Mouse (Mus musculus) liver, embryonic 13.5 days (tissue): ENCODE data around the gene Sidt1. TPM values are rescaled to one million over a fixed set of nuclear protein-coding genes. Genes with fewer than 3 reads are reported as not detected.

ENCODE experiments used
- ATAC-seq: fragments of 200-750 bp; cut with Nextera tagmentation; 2 replicates; pipeline ENCODE4 v1.8.0; 2017; ENCODE audit warnings: low read depth, mild to moderate bottlenecking, moderate number of reproducible peaks, moderate library complexity
- DNase-seq: peaks from one replicate; pipeline ENCODE4 v3.0.0; 2022
- H3K27ac ChIP-seq: fragments of 300-500 bp; sonication (generic); 2 replicates; pipeline ENCODE4 v1.5.1; 2015; ENCODE audit warnings: moderate library complexity, mild to moderate bottlenecking, inconsistent platforms
- H3K27me3 ChIP-seq: fragments of 300-500 bp; sonication (generic); 2 replicates; pipeline ENCODE4 v1.6.1; 2015; ENCODE audit warnings: mild to moderate bottlenecking, inconsistent platforms
- H3K36me3 ChIP-seq: fragments of 300-500 bp; sonication (generic); 2 replicates; pipeline ENCODE4 v1.6.1; 2015; ENCODE audit warnings: mild to moderate bottlenecking, inconsistent platforms
- H3K4me1 ChIP-seq: fragments of 300-500 bp; sonication (generic); replicated peaks from 2 replicates; pipeline ENCODE4 v1.6.1; 2015; ENCODE audit warnings: inconsistent platforms
- H3K4me2 ChIP-seq: fragments of 300-500 bp; sonication (generic); 2 replicates; pipeline ENCODE4 v1.6.1; 2015; ENCODE audit warnings: inconsistent platforms, mild to moderate bottlenecking, moderate library complexity
- H3K4me3 ChIP-seq: fragments of 300-500 bp; sonication (generic); replicated peaks from 2 replicates; pipeline ENCODE4 v1.5.1; 2015; ENCODE audit warnings: mild to moderate bottlenecking, inconsistent platforms
- H3K9ac ChIP-seq: fragments of 300-500 bp; sonication (generic); 2 replicates; pipeline ENCODE4 v1.6.1; 2015; ENCODE audit warnings: mild to moderate bottlenecking, inconsistent platforms
- H3K9me3 ChIP-seq: fragments of 300-500 bp; sonication (generic); replicated peaks from 2 replicates; pipeline ENCODE4 v1.6.1; 2016; ENCODE audit warnings: inconsistent platforms
- whole genome bisulfite sequencing: fragments of 180-500 bp; shearing (Covaris S2); methylation state at CpG from one replicate; pipeline ENCODE4 v1.1.7; 2015; ENCODE audit not compliant: insufficient replicate concordance; 5-methylcytosine and 5-hydroxymethylcytosine counted together
- polyA plus RNA-seq: library from polyadenylated mRNA; unstranded; fragments of >200 nt; fragmentation: Nextera tagmentation; extraction: Ambion mirVana; gene quantifications from 2 replicates; pipeline ENCODE4 v1.2.1, GENCODE M21; 2015

Sidt1 gene
- polyA plus RNA-seq, 1 experiment from 2014 or later, result 0.06 TPM

DNA sequence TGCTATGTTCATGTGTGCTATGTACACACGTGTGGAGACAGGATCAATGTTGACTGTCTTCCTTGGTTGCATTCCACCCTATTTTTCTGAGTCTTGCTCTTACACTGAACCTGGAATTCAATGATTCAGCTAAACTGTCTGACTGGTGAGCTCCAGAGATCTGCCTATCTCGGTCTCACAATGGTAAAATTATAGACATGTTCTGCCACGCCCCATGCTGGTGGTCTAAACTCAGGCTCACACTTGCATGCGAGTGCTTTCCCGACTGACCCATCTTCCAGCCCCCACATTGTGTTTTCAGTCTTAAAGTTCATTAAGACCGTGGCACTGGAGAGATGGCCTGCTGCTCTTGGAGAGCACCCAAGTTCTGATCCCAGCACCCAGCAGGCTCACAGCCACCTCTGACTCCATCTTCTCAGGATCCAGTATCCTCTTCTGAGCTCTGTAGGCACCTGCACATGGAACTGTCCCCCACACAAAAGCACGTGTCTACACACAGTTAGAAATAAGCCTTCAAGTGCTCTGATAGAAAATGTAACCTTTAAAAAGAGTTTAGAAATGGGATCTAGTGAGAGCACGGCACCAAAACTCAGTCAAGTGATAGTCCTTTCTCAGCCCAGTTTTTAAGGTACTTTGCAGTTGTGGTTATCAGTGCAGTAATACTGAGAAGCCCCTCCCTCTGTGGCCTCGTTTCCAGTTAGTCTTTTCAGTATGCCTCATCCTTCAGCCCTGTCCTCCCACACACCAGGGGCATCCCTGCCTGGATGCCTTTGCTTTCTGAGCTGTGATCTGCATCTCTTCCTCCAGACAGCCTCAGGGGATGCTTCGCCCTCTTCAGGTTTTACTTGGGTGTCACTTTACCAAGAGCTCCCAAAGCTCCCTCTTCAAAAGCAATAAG is 122.6 kb downstream of the Sidt1 start:
- Histone ChIP-seq H3K9ac (peak overlapping the region; percentile 26), H3K27me3 (no peaks in the 10 kb centered on the region), H3K36me3 (peaks cover 69% of the 10 kb centered on the region), H3K9me3 (no peaks in the 10 kb centered on the region), H3K4me3 (no peak overlapping the region), H3K27ac (peak overlapping the region; percentile 54), H3K4me2 (peak overlapping the region; percentile 31), H3K4me1 (peaks cover 22% of the 10 kb centered on the region)
- ATAC-seq (peak; percentile 89), DNase-seq (peak; percentile 41)
- 40% methylated on average over 10 of the region's 10 CpGs for WGBS

DNA sequence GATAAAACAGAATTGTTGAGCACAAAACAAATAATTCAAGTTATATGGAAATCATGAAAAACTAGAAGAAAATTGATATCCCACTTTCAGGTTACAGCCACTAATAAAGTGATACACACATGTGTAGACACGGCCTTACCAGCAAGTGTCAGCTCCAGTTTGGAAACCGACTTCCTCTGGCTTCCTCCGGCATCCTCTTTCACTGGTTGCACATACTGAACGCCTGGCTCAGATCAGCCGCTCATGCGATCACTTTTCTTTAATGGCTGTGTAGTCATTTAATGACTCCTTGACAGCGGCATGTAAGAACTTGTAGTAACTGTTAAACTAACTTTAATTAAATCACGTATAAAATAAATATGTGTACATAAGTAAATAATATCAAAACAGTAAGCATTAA is 127.0 kb downstream of the Sidt1 start:
- no peak overlapping the region for H3K4me3 ChIP-seq
- no peaks in the 10 kb centered on the region for H3K9me3 ChIP-seq
- peaks cover 70% of the 10 kb centered on the region for H3K36me3 ChIP-seq
- no peak overlapping the region for H3K9ac ChIP-seq
- H3K27me3 ChIP-seq, result no peaks in the 10 kb centered on the region
- H3K4me2 ChIP-seq, result no peak overlapping the region
- no peak overlapping the region for H3K27ac ChIP-seq
- WGBS, result 86% methylated on average over 8 of the region's 8 CpGs
- peaks cover 20% of the 10 kb centered on the region for H3K4me1 ChIP-seq
- no peak for ATAC-seq
- DNase-seq, result no peak

DNA sequence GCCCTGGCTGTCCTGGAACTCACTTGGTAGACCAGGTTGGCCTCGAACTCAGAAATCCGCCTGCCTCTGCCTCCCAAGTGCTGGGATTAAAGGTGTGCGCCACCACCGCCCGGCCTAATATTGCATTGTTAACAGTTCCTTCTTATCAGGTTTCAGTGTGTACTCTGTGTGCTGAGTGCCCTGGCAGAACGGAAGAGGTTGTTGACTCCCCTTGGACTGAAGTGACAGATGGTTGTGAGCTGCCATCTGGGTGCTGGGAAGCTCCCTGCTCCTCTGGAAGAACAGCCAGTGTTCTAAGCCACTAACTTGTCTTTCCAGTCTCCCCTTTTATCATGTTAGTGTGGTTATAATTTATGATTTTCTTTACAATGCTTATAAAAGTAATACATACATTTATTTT is 128.7 kb downstream of the Sidt1 start:
- 72% methylated on average over 6 of the region's 6 CpGs for WGBS
- H3K36me3 ChIP-seq, result peaks cover 76% of the 10 kb centered on the region
- ATAC-seq, result no peak

DNA sequence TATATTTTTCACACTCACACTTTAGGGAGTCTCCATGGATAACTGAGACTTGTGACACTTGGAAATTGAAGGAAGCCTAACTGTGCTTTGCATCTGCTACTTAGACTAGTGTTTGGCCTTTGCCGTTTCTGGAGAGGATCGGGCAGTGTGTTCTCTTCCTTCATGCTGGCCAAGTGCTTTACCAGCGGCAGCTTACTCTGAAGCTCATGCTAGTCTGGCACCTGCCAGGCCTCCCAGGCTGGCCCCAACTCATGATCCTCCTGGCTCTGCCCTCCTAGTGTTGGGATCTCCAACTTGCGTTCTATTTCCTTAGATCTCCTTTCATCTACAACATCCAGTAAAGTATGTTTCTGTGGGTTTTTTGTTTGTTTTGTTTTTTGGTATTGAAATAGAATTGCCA is 132.8 kb downstream of the Sidt1 start:
- no peak for ATAC-seq
- no peaks in the 10 kb centered on the region for H3K27me3 ChIP-seq
- H3K4me2 ChIP-seq, result no peak overlapping the region
- no peak overlapping the region for H3K4me3 ChIP-seq
- H3K27ac ChIP-seq, result no peak overlapping the region
- peaks cover 54% of the 10 kb centered on the region for H3K36me3 ChIP-seq
- no peak for DNase-seq
- 84% methylated on average over 4 of the region's 4 CpGs for WGBS
- no peaks in the 10 kb centered on the region for H3K9me3 ChIP-seq
- no peaks in the 10 kb centered on the region for H3K4me1 ChIP-seq
- no peak overlapping the region for H3K9ac ChIP-seq

More for the DNA sequence above, 128.7 kb downstream of the Sidt1 start:
- Histone ChIP-seq H3K4me3 (no peak overlapping the region), H3K27me3 (no peaks in the 10 kb centered on the region), H3K4me1 (peaks cover 4% of the 10 kb centered on the region), H3K9ac (no peak overlapping the region), H3K9me3 (no peaks in the 10 kb centered on the region), H3K4me2 (no peak overlapping the region), H3K27ac (no peak overlapping the region)
- no peak for DNase-seq

GRCm38 (mm10) chr16:44199066-44199703 is 133.8 kb downstream of the Sidt1 start:
- Histone ChIP-seq H3K9me3 (no peaks in the 10 kb centered on the region), H3K4me1 (no peaks in the 10 kb centered on the region), H3K4me3 (no peak overlapping the region), H3K27ac (no peak overlapping the region), H3K27me3 (no peaks in the 10 kb centered on the region), H3K9ac (no peak overlapping the region), H3K36me3 (peaks cover 47% of the 10 kb centered on the region), H3K4me2 (no peak overlapping the region)
- ATAC-seq (no peak), DNase-seq (no peak)
- WGBS, result 73% methylated on average over 14 of the region's 14 CpGs

DNA sequence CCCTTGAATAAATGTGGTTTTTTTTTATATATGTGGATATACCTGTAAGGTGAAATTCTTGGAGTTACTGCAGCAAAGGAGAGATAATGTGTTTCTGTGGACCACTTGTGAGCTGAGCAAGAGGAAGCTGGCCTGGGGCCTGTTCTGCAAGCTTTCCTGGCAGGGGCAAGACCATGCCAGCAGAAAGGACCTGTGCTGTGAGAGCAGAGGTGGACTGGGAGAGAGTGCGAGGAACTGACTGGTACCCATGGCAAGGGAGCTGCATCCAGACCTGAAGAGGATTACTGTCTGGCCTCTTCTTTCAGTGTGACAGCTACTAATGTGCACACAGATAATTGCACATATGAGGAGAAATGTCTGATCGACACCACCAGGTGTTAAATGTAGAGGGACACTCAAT is 142.0 kb downstream of the Sidt1 start:
- Histone ChIP-seq H3K4me3 (no peak overlapping the region), H3K27me3 (no peaks in the 10 kb centered on the region), H3K27ac (no peak overlapping the region), H3K36me3 (peaks cover 16% of the 10 kb centered on the region), H3K4me2 (no peak overlapping the region), H3K4me1 (peaks cover 4% of the 10 kb centered on the region; the same call in 1 of the 2 replicates), H3K9me3 (peaks cover 4% of the 10 kb centered on the region; the same call in 1 of the 2 replicates), H3K9ac (no peak overlapping the region)
- ATAC-seq (no peak), DNase-seq (no peak)
- WGBS, result 90% methylated on average over 2 of the region's 2 CpGs

Other genes with a start within 250 kb of the Sidt1 start
- 24.1 and 30.0 TPM in 2 replicates for gene Atp6v1a, start 193.5 kb downstream of the Sidt1 start, polyA plus RNA-seq
- gene Naa50, start 193.4 kb downstream of the Sidt1 start, polyA plus RNA-seq, result 98.5 and 121 TPM in 2 replicates
- gene Usf3, start 159.9 kb downstream of the Sidt1 start, polyA plus RNA-seq, result 1.7 and 1.9 TPM in 2 replicates
- gene Spice1, start 13.9 kb upstream of the Sidt1 start, polyA plus RNA-seq, result 8.2 and 11.3 TPM in 2 replicates
- 0.29 and 0.32 TPM in 2 replicates for gene Cfap44, start 61.6 kb upstream of the Sidt1 start, polyA plus RNA-seq
- 0.64 and 0.65 TPM in 2 replicates for gene Boc, start 225.7 kb upstream of the Sidt1 start, polyA plus RNA-seq